Mouse (Mus musculus): ENCODE results near the gene Klc1.

GRCm38 (mm10) chr12:111853546-111853945, 94.9 kb downstream of the Klc1 start:
- TF ChIP-seq POLR2A (IDR thresholded peaks at IDR 0.05; ENCODE audit: control insufficient read depth, extremely low read depth, insufficient read depth, low read length, poor library complexity), result no peak
- TF ChIP-seq CTCF (IDR thresholded peaks at IDR 0.05; ENCODE audit: borderline replicate concordance, control insufficient read depth, extremely low read depth, insufficient read depth, low read length, poor library complexity), result no peak
